Mouse (Mus musculus): ENCODE results near the gene Chchd1. TPM values are rescaled to one million over a fixed set of nuclear protein-coding genes. Genes with fewer than 3 reads are reported as not detected.
A peak's percentile ranks its signal among the peaks of the same experiment; 100 is the strongest.

Gene Chchd1
- polyA plus RNA-seq, 1 experiment from 2014 or later, result 187 TPM

GRCm38 (mm10) chr14:20733041-20733951 lies 30.5 kb downstream of the Chchd1 start:
- 18% methylated on average over 12 of the region's 12 CpGs for WGBS (ENCODE audit: insufficient replicate concordance)
- peak overlapping the region; percentile 90 for H3K4me2 ChIP-seq

GRCm38 (mm10) chr14:20733952-20734774 lies 31.4 kb downstream of the Chchd1 start, which contains the start of gene Ndst2:
TSS of gene Ndst2 (minus strand) at chr14:20734562.
- Histone ChIP-seq H3K9ac (peak within 1 kb of the TSS; percentile 95), H3K9me3 (replicated peaks) (no peaks in the 10 kb centered on the region), H3K27me3 (replicated peaks) (no peaks in the 10 kb centered on the region), H3K36me3 (peaks cover 66% of the 10 kb centered on the region), H3K4me1 (peaks cover 75% of the 10 kb centered on the region), H3K4me2 (peak within 1 kb of the TSS; percentile 90), H3K27ac (peak within 1 kb of the TSS; percentile 94), H3K4me3 (peak within 1 kb of the TSS; percentile 91)
- ATAC-seq, result peak; percentile 95
- under 1% methylated on average over 65 of the region's 81 CpGs for WGBS (ENCODE audit: insufficient replicate concordance)

More at GRCm38 (mm10) chr14:20733041-20733951, 30.5 kb downstream of the Chchd1 start:
- peaks cover 82% of the 10 kb centered on the region for H3K4me1 ChIP-seq
- peaks cover 67% of the 10 kb centered on the region for H3K36me3 ChIP-seq
- peak overlapping the region; percentile 94 for H3K27ac ChIP-seq
- no peaks in the 10 kb centered on the region for H3K27me3 ChIP-seq (replicated peaks)
- peak; percentile 48 for ATAC-seq
- H3K9ac ChIP-seq, result peak overlapping the region; percentile 95
- H3K4me3 ChIP-seq, result peak overlapping the region; percentile 91
- no peaks in the 10 kb centered on the region for H3K9me3 ChIP-seq (replicated peaks)

GRCm38 (mm10) chr14:20735052-20735451 lies 32.2 kb downstream of the Chchd1 start:
- Histone ChIP-seq H3K9ac (peak overlapping the region; percentile 95), H3K4me3 (peak overlapping the region; percentile 91; the same call in 1 of the 2 replicates), H3K9me3 (replicated peaks) (no peaks in the 10 kb centered on the region), H3K4me1 (peaks cover 66% of the 10 kb centered on the region), H3K4me2 (peak overlapping the region; percentile 90), H3K36me3 (peaks cover 57% of the 10 kb centered on the region), H3K27ac (peak overlapping the region; percentile 94), H3K27me3 (replicated peaks) (no peaks in the 10 kb centered on the region)
- 60% methylated on average over 2 of the region's 2 CpGs for WGBS (ENCODE audit: insufficient replicate concordance)
- no peak for ATAC-seq

- H3K27me3 ChIP-seq (replicated peaks), result no peaks in the 10 kb centered on the region
Observed at GRCm38 (mm10) chr14:20735892-20736390, 33.1 kb downstream of the Chchd1 start.

GRCm38 (mm10) chr14:20737306-20737705 lies 34.5 kb downstream of the Chchd1 start:
- Histone ChIP-seq H3K36me3 (peaks cover 51% of the 10 kb centered on the region), H3K4me2 (peak overlapping the region; percentile 36), H3K9ac (no peak overlapping the region), H3K27ac (peak overlapping the region; percentile 5; the same call in 1 of the 2 replicates), H3K27me3 (replicated peaks) (no peaks in the 10 kb centered on the region), H3K4me3 (no peak overlapping the region), H3K9me3 (replicated peaks) (no peaks in the 10 kb centered on the region), H3K4me1 (peaks cover 44% of the 10 kb centered on the region)
- 44% methylated on average over 14 of the region's 14 CpGs for WGBS (ENCODE audit: insufficient replicate concordance)
- ATAC-seq, result no peak

More at GRCm38 (mm10) chr14:20735892-20736390, 33.1 kb downstream of the Chchd1 start:
- Histone ChIP-seq H3K4me1 (peaks cover 58% of the 10 kb centered on the region), H3K9me3 (replicated peaks) (no peaks in the 10 kb centered on the region), H3K27ac (0 out of 2 replicates have a peak overlapping the region, but pooled peaks have one; percentile 94), H3K4me2 (no peak overlapping the region), H3K4me3 (no peak overlapping the region), H3K36me3 (peaks cover 53% of the 10 kb centered on the region), H3K9ac (no peak overlapping the region)
- 73% methylated on average over 13 of the region's 13 CpGs for WGBS (ENCODE audit: insufficient replicate concordance)
- no peak for ATAC-seq

- no peak for ATAC-seq
- Histone ChIP-seq H3K36me3 (peaks cover 50% of the 10 kb centered on the region), H3K9me3 (replicated peaks) (no peaks in the 10 kb centered on the region), H3K27ac (no peak overlapping the region), H3K4me1 (peaks cover 32% of the 10 kb centered on the region), H3K4me3 (no peak overlapping the region), H3K4me2 (no peak overlapping the region), H3K9ac (no peak overlapping the region), H3K27me3 (replicated peaks) (no peaks in the 10 kb centered on the region)
- 79% methylated on average over 8 of the region's 8 CpGs for WGBS (ENCODE audit: insufficient replicate concordance)
Observed at GRCm38 (mm10) chr14:20738511-20738910, 35.7 kb downstream of the Chchd1 start.

- no peak overlapping the region for H3K4me2 ChIP-seq
- H3K27ac ChIP-seq, result no peak overlapping the region
- ATAC-seq, result no peak
- no peak overlapping the region for H3K9ac ChIP-seq
- H3K27me3 ChIP-seq (replicated peaks), result no peaks in the 10 kb centered on the region
- H3K36me3 ChIP-seq, result peaks cover 58% of the 10 kb centered on the region
- H3K4me1 ChIP-seq, result peaks cover 13% of the 10 kb centered on the region
- H3K9me3 ChIP-seq (replicated peaks), result no peaks in the 10 kb centered on the region
- WGBS (ENCODE audit: insufficient replicate concordance), result 87% methylated on average over 9 of the region's 9 CpGs
- no peak overlapping the region for H3K4me3 ChIP-seq
Observed at GRCm38 (mm10) chr14:20741301-20741700, 38.5 kb downstream of the Chchd1 start.

GRCm38 (mm10) chr14:20743614-20744013 lies 40.8 kb downstream of the Chchd1 start:
- Histone ChIP-seq H3K4me2 (no peak overlapping the region), H3K4me3 (no peak overlapping the region), H3K9ac (no peak overlapping the region), H3K27ac (no peak overlapping the region), H3K27me3 (replicated peaks) (no peaks in the 10 kb centered on the region), H3K36me3 (peaks cover 55% of the 10 kb centered on the region), H3K9me3 (replicated peaks) (no peaks in the 10 kb centered on the region), H3K4me1 (no peaks in the 10 kb centered on the region)
- WGBS (ENCODE audit: insufficient replicate concordance), result 67% methylated on average over 3 of the region's 3 CpGs
- ATAC-seq, result no peak

- ATAC-seq, result no peak
- no peak overlapping the region for H3K4me2 ChIP-seq
- no peaks in the 10 kb centered on the region for H3K9me3 ChIP-seq (replicated peaks)
- no peak overlapping the region for H3K9ac ChIP-seq
- no peaks in the 10 kb centered on the region for H3K4me1 ChIP-seq
- peaks cover 36% of the 10 kb centered on the region for H3K36me3 ChIP-seq
- no peaks in the 10 kb centered on the region for H3K27me3 ChIP-seq (replicated peaks)
- H3K4me3 ChIP-seq, result no peak overlapping the region
- WGBS (ENCODE audit: insufficient replicate concordance), result 73% methylated on average over 3 of the region's 3 CpGs
- no peak overlapping the region for H3K27ac ChIP-seq
Observed at GRCm38 (mm10) chr14:20746935-20747334, 44.1 kb downstream of the Chchd1 start.

- Histone ChIP-seq H3K4me1 (no peaks in the 10 kb centered on the region), H3K9ac (no peak overlapping the region), H3K27me3 (replicated peaks) (no peaks in the 10 kb centered on the region), H3K36me3 (peaks cover 35% of the 10 kb centered on the region), H3K27ac (no peak overlapping the region), H3K9me3 (replicated peaks) (no peaks in the 10 kb centered on the region), H3K4me3 (no peak overlapping the region), H3K4me2 (no peak overlapping the region)
- 71% methylated on average over 4 of the region's 4 CpGs for WGBS (ENCODE audit: insufficient replicate concordance)
- no peak for ATAC-seq
Observed at GRCm38 (mm10) chr14:20748388-20748787, 45.6 kb downstream of the Chchd1 start.

- no peaks in the 10 kb centered on the region for H3K4me1 ChIP-seq
- no peak overlapping the region for H3K4me3 ChIP-seq
- no peak overlapping the region for H3K27ac ChIP-seq
- 85% methylated on average over 4 of the region's 4 CpGs for WGBS (ENCODE audit: insufficient replicate concordance)
- peaks cover 26% of the 10 kb centered on the region for H3K36me3 ChIP-seq
- H3K27me3 ChIP-seq (replicated peaks), result no peaks in the 10 kb centered on the region
- no peak overlapping the region for H3K9ac ChIP-seq
- no peak overlapping the region for H3K4me2 ChIP-seq
- ATAC-seq, result no peak
- H3K9me3 ChIP-seq (replicated peaks), result no peaks in the 10 kb centered on the region
Observed at GRCm38 (mm10) chr14:20749494-20750051, 46.8 kb downstream of the Chchd1 start.
